Mouse (Mus musculus) heart, embryonic 11.5 days (tissue): ENCODE measurements around the gene Dusp3. TPM values are rescaled to one million over a fixed set of nuclear protein-coding genes. Genes with fewer than 3 reads are reported as not detected.
A peak's percentile ranks its signal among the peaks of the same experiment; 100 is the strongest.
"Not testable (repeated sequence)": the region's sequence is repeated elsewhere in the genome, so short reads cannot be mapped to it uniquely, and the experiment has no call there.

Experiments used
- ATAC-seq: fragments of 200-750 bp; cut with Nextera tagmentation; replicated peaks from 2 replicates; pipeline ENCODE4 v1.8.0; 2017; ENCODE audit warnings: moderate library complexity; ENCODE audit not compliant: insufficient number of reproducible peaks, low FRiP score, low TSS enrichment
- H3K27ac ChIP-seq: fragments of 300-500 bp; sonication (generic); 2 replicates; pipeline ENCODE4 v1.5.1; 2014; ENCODE audit warnings: mild to moderate bottlenecking, low read depth, low read length
- H3K27me3 ChIP-seq: fragments of 300-500 bp; sonication (generic); 2 replicates; pipeline ENCODE4 v1.6.1; 2014; ENCODE audit warnings: mild to moderate bottlenecking, low read length, mixed read lengths; ENCODE audit not compliant: control insufficient read depth, insufficient read depth
- H3K36me3 ChIP-seq: fragments of 300-500 bp; sonication (generic); 2 replicates; pipeline ENCODE4 v1.6.1; 2014; ENCODE audit warnings: mild to moderate bottlenecking, low read length, moderate library complexity, mixed read lengths; ENCODE audit not compliant: control insufficient read depth, insufficient read depth
- H3K4me1 ChIP-seq: fragments of 300-500 bp; sonication (generic); 2 replicates; pipeline ENCODE4 v1.6.1; 2014; ENCODE audit warnings: low read length; ENCODE audit not compliant: control insufficient read depth, insufficient read depth
- H3K4me2 ChIP-seq: fragments of 300-500 bp; sonication (generic); 2 replicates; pipeline ENCODE4 v1.6.1; 2014; ENCODE audit warnings: mild to moderate bottlenecking, moderate library complexity
- H3K4me3 ChIP-seq: fragments of 300-500 bp; sonication (generic); 2 replicates; pipeline ENCODE4 v1.5.1; 2014; ENCODE audit warnings: low read depth, low read length
- H3K9ac ChIP-seq: fragments of 300-500 bp; sonication (generic); 2 replicates; pipeline ENCODE4 v1.6.1; 2014; ENCODE audit warnings: mild to moderate bottlenecking, low read depth, low read length, moderate library complexity
- H3K9me3 ChIP-seq: fragments of 300-500 bp; sonication (generic); replicated peaks from 2 replicates; pipeline ENCODE4 v1.6.1; 2016; ENCODE audit warnings: low read length; ENCODE audit not compliant: control insufficient read depth
- WGBS: fragments of 180-500 bp; shearing (Covaris S2); extraction: QIAGEN DNeasy Blood & Tissue Kit; methylation state at CpG from one replicate; pipeline ENCODE4 v1.1.7; 2014; ENCODE audit not compliant: insufficient replicate concordance; 5-methylcytosine and 5-hydroxymethylcytosine counted together
- polyA plus RNA-seq: library from polyadenylated mRNA; unstranded; fragments of >200 nt; fragmentation: Nextera tagmentation; extraction: Ambion mirVana; gene quantifications from 2 replicates; pipeline ENCODE4 v1.2.1, GENCODE M21; 2014

Gene Dusp3
- polyA plus RNA-seq, 1 experiment from 2014 or later, result 49.4 TPM

GRCm38 (mm10) chr11:101990244-101990643 lies 3.4 kb upstream of the Dusp3 start:
- H3K4me2 ChIP-seq, result no peak overlapping the region
- H3K27me3 ChIP-seq, result no peaks in the 10 kb centered on the region
- no peak overlapping the region for H3K9ac ChIP-seq
- no peaks in the 10 kb centered on the region for H3K9me3 ChIP-seq
- no peak overlapping the region for H3K27ac ChIP-seq
- H3K36me3 ChIP-seq, result no peaks in the 10 kb centered on the region
- no peak overlapping the region for H3K4me3 ChIP-seq
- WGBS, result 82% methylated on average over 3 of the region's 3 CpGs
- ATAC-seq, result no peak
- 0 out of 2 replicates have a peak, but pooled peaks cover 6% of the 10 kb centered on the region for H3K4me1 ChIP-seq

GRCm38 (mm10) chr11:101985990-101986389 lies 823 bp downstream of the Dusp3 start:
- no peak for ATAC-seq
- Histone ChIP-seq H3K4me2 (no peak overlapping the region), H3K36me3 (peaks cover 3% of the 10 kb centered on the region), H3K27ac (no peak overlapping the region), H3K9ac (no peak overlapping the region), H3K27me3 (no peaks in the 10 kb centered on the region), H3K4me1 (peaks cover 22% of the 10 kb centered on the region), H3K4me3 (no peak overlapping the region), H3K9me3 (no peaks in the 10 kb centered on the region)
- 9% methylated on average over 10 of the region's 10 CpGs for WGBS

- not testable (repeated sequence) for H3K9ac ChIP-seq, H3K9me3 ChIP-seq, ATAC-seq, H3K4me3 ChIP-seq, H3K27ac ChIP-seq, H3K4me2 ChIP-seq, H3K27me3 ChIP-seq, H3K36me3 ChIP-seq
- 66% methylated on average over 6 of the region's 6 CpGs for WGBS
- H3K4me1 ChIP-seq, result peaks cover 22% of the 10 kb centered on the region
These were observed 1.4 kb downstream of the Dusp3 start for GRCm38 (mm10) chr11:101985450-101985849.

- H3K9me3 ChIP-seq, result no peaks in the 10 kb centered on the region
These were observed 2.5 kb downstream of the Dusp3 start, which contains the start of gene Cfap97d1 for GRCm38 (mm10) chr11:101984054-101985025. Gene Cfap97d1 (plus strand): TSS chr11:101984279.

GRCm38 (mm10) chr11:101983431-101983921 lies 3.3 kb downstream of the Dusp3 start:
- 47% methylated on average over 10 of the region's 10 CpGs for WGBS
- no peak for ATAC-seq
- H3K27ac ChIP-seq, result peak overlapping the region; percentile 96
- no peaks in the 10 kb centered on the region for H3K27me3 ChIP-seq
- peaks cover 16% of the 10 kb centered on the region for H3K36me3 ChIP-seq
- H3K9me3 ChIP-seq, result no peaks in the 10 kb centered on the region
- peak overlapping the region; percentile 99 for H3K4me2 ChIP-seq
- H3K4me1 ChIP-seq, result peaks cover 22% of the 10 kb centered on the region
- peak overlapping the region; percentile 74 for H3K4me3 ChIP-seq
- peak overlapping the region; percentile 52 for H3K9ac ChIP-seq

More at GRCm38 (mm10) chr11:101984054-101985025, 2.5 kb downstream of the Dusp3 start, which contains the start of gene Cfap97d1:
- Histone ChIP-seq H3K4me1 (peaks cover 22% of the 10 kb centered on the region), H3K27ac (peak within 1 kb of the TSS; percentile 96), H3K36me3 (peaks cover 10% of the 10 kb centered on the region), H3K4me2 (peak within 1 kb of the TSS; percentile 99), H3K4me3 (peak within 1 kb of the TSS; percentile 74), H3K9ac (peak within 1 kb of the TSS; percentile 90), H3K27me3 (no peaks in the 10 kb centered on the region)
- under 1% methylated on average over 68 of the region's 71 CpGs for WGBS
- peak; percentile 87 for ATAC-seq

GRCm38 (mm10) chr11:101982981-101983411 lies 3.8 kb downstream of the Dusp3 start:
- ATAC-seq, result no peak
- H3K4me2 ChIP-seq, result peak overlapping the region; percentile 99
- peak overlapping the region; percentile 52 for H3K9ac ChIP-seq
- peak overlapping the region; percentile 74 for H3K4me3 ChIP-seq
- 24% methylated on average over 6 of the region's 6 CpGs for WGBS
- H3K27me3 ChIP-seq, result no peaks in the 10 kb centered on the region
- peaks cover 16% of the 10 kb centered on the region for H3K36me3 ChIP-seq
- no peaks in the 10 kb centered on the region for H3K9me3 ChIP-seq
- peaks cover 22% of the 10 kb centered on the region for H3K4me1 ChIP-seq
- peak overlapping the region; percentile 96 for H3K27ac ChIP-seq

GRCm38 (mm10) chr11:101981850-101982249 lies 5.0 kb downstream of the Dusp3 start:
- H3K4me1 ChIP-seq, result peaks cover 22% of the 10 kb centered on the region
- no peaks in the 10 kb centered on the region for H3K9me3 ChIP-seq
- H3K9ac ChIP-seq, result 0 out of 2 replicates have a peak overlapping the region, but pooled peaks have one; percentile 22
- peak overlapping the region; percentile 21 for H3K4me2 ChIP-seq
- peaks cover 16% of the 10 kb centered on the region for H3K36me3 ChIP-seq
- WGBS, result 59% methylated on average over 11 of the region's 12 CpGs
- H3K4me3 ChIP-seq, result peak overlapping the region; percentile 3; the same call in 1 of the 2 replicates
- no peak for ATAC-seq
- H3K27me3 ChIP-seq, result no peaks in the 10 kb centered on the region
- H3K27ac ChIP-seq, result no peak overlapping the region

GRCm38 (mm10) chr11:101980603-101981157 lies 6.1 kb downstream of the Dusp3 start:
- 85% methylated on average over 9 of the region's 9 CpGs for WGBS
- Histone ChIP-seq H3K4me2 (no peak overlapping the region), H3K27me3 (no peaks in the 10 kb centered on the region), H3K27ac (no peak overlapping the region), H3K36me3 (peaks cover 16% of the 10 kb centered on the region), H3K4me3 (no peak overlapping the region), H3K9me3 (no peaks in the 10 kb centered on the region), H3K9ac (no peak overlapping the region), H3K4me1 (peaks cover 22% of the 10 kb centered on the region)
- no peak for ATAC-seq
